Mouse (Mus musculus) embryonic fibroblast, embryonic 13.5 days (primary cell): Measurements from ENCODE around the gene Efcab11. TPM values are rescaled to one million over a fixed set of nuclear protein-coding genes. Genes with fewer than 3 reads are reported as not detected.

Source experiments
- H3K27ac ChIP-seq: 2 replicates; pipeline ENCODE4 v1.5.1; 2012; ENCODE audit warnings: low read length, control low read depth, inconsistent platforms; ENCODE audit not compliant: insufficient read depth
- H3K4me1 ChIP-seq: 2 replicates; pipeline ENCODE4 v1.6.1; 2011; ENCODE audit warnings: low read length; ENCODE audit not compliant: control insufficient read depth, insufficient read depth
- H3K4me3 ChIP-seq: 2 replicates; pipeline ENCODE4 v1.5.1; 2011; ENCODE audit warnings: mild to moderate bottlenecking, control low read depth, low read length; ENCODE audit not compliant: insufficient read depth
- CTCF ChIP-seq: IDR thresholded peaks from 2 replicates; pipeline ENCODE4 v1.5.1; 2011; ENCODE audit warnings: mild to moderate bottlenecking, control low read depth, low read length, moderate library complexity, borderline replicate concordance; ENCODE audit not compliant: insufficient read depth
- POLR2A ChIP-seq: IDR thresholded peaks from 2 replicates; pipeline ENCODE4 v1.6.1; 2011; ENCODE audit warnings: low read depth, mild to moderate bottlenecking, control low read depth, low read length, moderate library complexity
- polyA plus RNA-seq: library from polyadenylated mRNA; stranded (reverse); fragments of >200 nt; gene quantifications from 2 replicates; pipeline ENCODE4 v1.2.4, GENCODE M21; 2011; ENCODE audit warnings: low read depth; ENCODE audit not compliant: missing spikeins, insufficient read length

Efcab11 gene
- polyA plus RNA-seq, 1 experiment = 5.8 TPM

GRCm38 (mm10) chr12:99735172-99735571 lies 149.1 kb downstream of the Efcab11 start:
- no peak for TF ChIP-seq CTCF
- no peak for TF ChIP-seq POLR2A
- Histone ChIP-seq H3K27ac (no peak overlapping the region), H3K4me1 (no peaks in the 10 kb centered on the region)

GRCm38 (mm10) chr12:99724206-99724605 lies 160.0 kb downstream of the Efcab11 start:
- Histone ChIP-seq H3K27ac (no peak overlapping the region), H3K4me3 (no peak overlapping the region), H3K4me1 (no peaks in the 10 kb centered on the region)
- TF ChIP-seq POLR2A = no peak
- TF ChIP-seq CTCF = no peak

More at GRCm38 (mm10) chr12:99735172-99735571, 149.1 kb downstream of the Efcab11 start:
- no peak overlapping the region for H3K4me3 ChIP-seq

GRCm38 (mm10) chr12:99723791-99724190 lies 160.4 kb downstream of the Efcab11 start:
- Histone ChIP-seq H3K27ac (no peak overlapping the region), H3K4me1 (no peaks in the 10 kb centered on the region), H3K4me3 (no peak overlapping the region)
- no peak for TF ChIP-seq POLR2A

- H3K27ac ChIP-seq = no peak overlapping the region
- no peak overlapping the region for H3K4me3 ChIP-seq
- no peaks in the 10 kb centered on the region for H3K4me1 ChIP-seq
- no peak for TF ChIP-seq POLR2A
- TF ChIP-seq CTCF = no peak
Measured at GRCm38 (mm10) chr12:99721318-99721717, 162.9 kb downstream of the Efcab11 start.

GRCm38 (mm10) chr12:99719777-99720176 lies 164.5 kb downstream of the Efcab11 start:
- Histone ChIP-seq H3K4me3 (no peak overlapping the region), H3K27ac (no peak overlapping the region), H3K4me1 (no peaks in the 10 kb centered on the region)
- no peak for TF ChIP-seq POLR2A
- TF ChIP-seq CTCF = no peak

- no peak overlapping the region for H3K4me3 ChIP-seq
- no peaks in the 10 kb centered on the region for H3K4me1 ChIP-seq
- no peak for TF ChIP-seq POLR2A
- no peak for TF ChIP-seq CTCF
- no peak overlapping the region for H3K27ac ChIP-seq
Measured at GRCm38 (mm10) chr12:99718161-99718560, 166.1 kb downstream of the Efcab11 start.

GRCm38 (mm10) chr12:99716038-99716610 lies 168.1 kb downstream of the Efcab11 start:
- Histone ChIP-seq H3K4me1 (no peaks in the 10 kb centered on the region), H3K4me3 (no peak overlapping the region), H3K27ac (no peak overlapping the region)
- no peak for TF ChIP-seq CTCF
- no peak for TF ChIP-seq POLR2A

GRCm38 (mm10) chr12:99715129-99716037 lies 168.9 kb downstream of the Efcab11 start:
- Histone ChIP-seq H3K27ac (no peak overlapping the region), H3K4me1 (no peaks in the 10 kb centered on the region), H3K4me3 (no peak overlapping the region)
- TF ChIP-seq POLR2A = no peak
- no peak for TF ChIP-seq CTCF

- Histone ChIP-seq H3K4me3 (no peak overlapping the region), H3K27ac (no peak overlapping the region), H3K4me1 (no peaks in the 10 kb centered on the region)
- TF ChIP-seq POLR2A = no peak
- no peak for TF ChIP-seq CTCF
Measured at GRCm38 (mm10) chr12:99712214-99712613, 172.0 kb downstream of the Efcab11 start.

- H3K27ac ChIP-seq = no peak overlapping the region
- TF ChIP-seq POLR2A (no peak), CTCF (no peak)
- no peaks in the 10 kb centered on the region for H3K4me1 ChIP-seq
- no peak overlapping the region for H3K4me3 ChIP-seq
Measured at GRCm38 (mm10) chr12:99702248-99702647, 182.0 kb downstream of the Efcab11 start.

- H3K4me3 ChIP-seq = no peak overlapping the region
- no peaks in the 10 kb centered on the region for H3K4me1 ChIP-seq
- no peak overlapping the region for H3K27ac ChIP-seq
- TF ChIP-seq CTCF = no peak
- TF ChIP-seq POLR2A = no peak
Measured at GRCm38 (mm10) chr12:99700380-99700779, 183.9 kb downstream of the Efcab11 start.
